Comparison of ENCODE assay signal across 12 mouse cellular contexts in the genomic region with DNA sequence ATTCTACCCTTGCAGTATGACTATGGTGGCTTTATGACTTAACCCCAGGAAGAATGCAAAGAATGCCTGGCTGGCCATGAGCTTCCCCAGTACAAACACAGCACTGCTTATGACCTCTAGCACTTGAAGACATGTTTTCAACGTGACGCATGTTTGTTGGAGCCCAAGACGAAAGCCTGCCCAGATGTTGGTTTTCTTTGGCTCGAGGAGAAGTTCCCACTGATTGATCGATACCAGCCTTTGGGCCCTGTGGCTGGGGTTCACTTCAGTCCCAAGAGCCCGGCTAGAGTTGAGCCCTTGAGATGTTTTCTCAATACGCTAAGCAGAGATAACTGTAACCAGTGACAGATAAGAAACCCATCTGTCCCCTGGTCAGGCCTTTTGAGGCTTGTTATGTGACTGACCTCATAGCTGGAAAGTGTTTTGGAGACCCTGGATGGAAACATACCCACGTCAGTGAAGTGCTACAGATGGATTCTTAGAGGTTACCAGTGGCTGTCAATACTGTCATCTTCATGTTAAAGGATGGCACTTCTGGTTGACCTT.
DNase-seq lines count a peak whose midpoint lies in the region; ATAC-seq and TF ChIP-seq lines count a peak whose summit lies in the region.
"Had no signal": no experiment of that assay in that cellular context is flagged by ENCODE, and none has a peak within 500 bp of the region (broad histone marks: within the 10 kb centered on the region; RNA-seq: fewer than 3 reads in every experiment).

No protein-coding gene starts in this region.

- H3K27ac ChIP-seq in embryonic facial prominence, embryonic 10.5 days (replicated peaks), result no peak overlapping the region
- H3K27ac ChIP-seq in heart, embryonic 16.5 days (ENCODE audit: low read length), result peak overlapping the region; percentile 62
- peak overlapping the region; percentile 8; the same call in 1 of the 2 replicates for H3K27ac ChIP-seq in lung, embryonic 14.5 days (ENCODE audit: low read depth)
- H3K27ac ChIP-seq: hindbrain, postnatal 0 days had no signal

- no peak overlapping the region for H3K4me3 ChIP-seq in embryonic facial prominence, embryonic 10.5 days
- no peak overlapping the region for H3K4me3 ChIP-seq in heart, embryonic 16.5 days (ENCODE audit: low read length)
- H3K4me3 ChIP-seq in lung, embryonic 14.5 days (ENCODE audit: low read depth, low read length), result no peak overlapping the region

- H3K9ac ChIP-seq in heart, embryonic 16.5 days (ENCODE audit: low read length), result no peak overlapping the region
- H3K9ac ChIP-seq in lung, embryonic 14.5 days, result no peak overlapping the region

- H3K4me2 ChIP-seq in heart, embryonic 16.5 days (ENCODE audit: low read depth, low read length), result no peak overlapping the region
- no peak overlapping the region for H3K4me2 ChIP-seq in lung, embryonic 14.5 days

- H3K36me3 ChIP-seq in embryonic facial prominence, embryonic 10.5 days (replicated peaks), result no peaks in the 10 kb centered on the region
- no peaks in the 10 kb centered on the region for H3K36me3 ChIP-seq in heart, embryonic 16.5 days (ENCODE audit: control insufficient read depth, insufficient read depth)
- H3K36me3 ChIP-seq in lung, embryonic 14.5 days (ENCODE audit: insufficient read depth), result no peaks in the 10 kb centered on the region

- peak; percentile 53 for ATAC-seq in heart, embryonic 16.5 days (replicated peaks; ENCODE audit: extremely low read depth, insufficient read depth, low FRiP score)
- no peak; the same call in 1 of the 2 replicates for ATAC-seq in lung, embryonic 14.5 days (ENCODE audit: insufficient read depth)
- no peak for ATAC-seq in monocyte, adult 5-6 weeks (replicated peaks; ENCODE audit: insufficient number of reproducible peaks, low FRiP score, low TSS enrichment, poor library complexity, severe bottlenecking)
- ATAC-seq in granulocyte monocyte progenitor cell, adult 5-6 weeks (replicated peaks; ENCODE audit: poor library complexity, severe bottlenecking), result no peak
- ATAC-seq: forebrain, embryonic 16.5 days; hindbrain, postnatal 0 days had no signal

- 65% methylated on average over 8 of the region's 8 CpGs for WGBS in embryonic facial prominence, embryonic 10.5 days
- 16% methylated on average over 8 of the region's 8 CpGs for WGBS in heart, embryonic 16.5 days
- WGBS in lung, embryonic 14.5 days, result 20% methylated on average over 8 of the region's 8 CpGs

- peak; percentile 37 for DNase-seq in Muller cell, postnatal 12 days (ENCODE audit: inconsistent ontology term)
- DNase-seq in embryonic facial prominence, embryonic 10.5 days (ENCODE audit: low spot score), result peak; percentile 16
- peak; percentile 65 for DNase-seq in lung, embryonic 14.5 days
- DNase-seq in cerebellum, postnatal 36 days, result no peak
- DNase-seq: liver; midbrain, embryonic 14.5 days; thymus, postnatal 4 days had no signal

- no peak for TF ChIP-seq CTCF in lung, embryonic 14.5 days (IDR thresholded peaks at IDR 0.05; ENCODE audit: low read depth)

- no peaks in the 10 kb centered on the region for H3K27me3 ChIP-seq in embryonic facial prominence, embryonic 10.5 days (replicated peaks; ENCODE audit: low read depth, poor library complexity, severe bottlenecking)
- no peaks in the 10 kb centered on the region for H3K27me3 ChIP-seq in heart, embryonic 16.5 days (ENCODE audit: control insufficient read depth, insufficient read depth, low read length)
- no peaks in the 10 kb centered on the region for H3K27me3 ChIP-seq in lung, embryonic 14.5 days (ENCODE audit: insufficient read depth, low read length)

- no peaks in the 10 kb centered on the region for H3K9me3 ChIP-seq in embryonic facial prominence, embryonic 10.5 days
- 0 out of 2 replicates have a peak, but pooled peaks cover 2% of the 10 kb centered on the region for H3K9me3 ChIP-seq in heart, embryonic 16.5 days (replicated peaks; ENCODE audit: control insufficient read depth, low read length)
- no peaks in the 10 kb centered on the region for H3K9me3 ChIP-seq in lung, embryonic 14.5 days (ENCODE audit: low read depth, low read length)

- no peaks in the 10 kb centered on the region for H3K4me1 ChIP-seq in embryonic facial prominence, embryonic 10.5 days
- H3K4me1 ChIP-seq in heart, embryonic 16.5 days (ENCODE audit: control insufficient read depth, insufficient read depth, low read length), result peaks cover 26% of the 10 kb centered on the region
- H3K4me1 ChIP-seq in lung, embryonic 14.5 days (ENCODE audit: insufficient read depth), result peaks cover 9% of the 10 kb centered on the region

Comparison
In these comparisons a context has a peak if more than half of its experiments do, and no peak if none do; other contexts are left out.
1. DNase-seq: peak in Muller cell, postnatal 12 days (single experiment), embryonic facial prominence, embryonic 10.5 days (single experiment) and lung, embryonic 14.5 days (single experiment); none in cerebellum, postnatal 36 days (0 of 2).